Mouse (Mus musculus): ENCODE results near the gene Ubxn2a. TPM values are rescaled to one million over a fixed set of nuclear protein-coding genes. Genes with fewer than 3 reads are reported as not detected.
"Not testable (repeated sequence)": the region's sequence is repeated elsewhere in the genome, so short reads cannot be mapped to it uniquely, and the experiment has no call there.

Gene Ubxn2a
- polyA plus RNA-seq, 1 experiment from 2014 or later = 30.6 TPM

- not testable (repeated sequence) for H3K27ac ChIP-seq; H3K9ac ChIP-seq (replicated peaks); H3K9me3 ChIP-seq; H3K36me3 ChIP-seq; H3K4me2 ChIP-seq; H3K4me1 ChIP-seq (replicated peaks); H3K4me3 ChIP-seq (replicated peaks); H3K27me3 ChIP-seq; ATAC-seq (ENCODE audit: insufficient number of reproducible peaks, insufficient read depth, low FRiP score, low TSS enrichment, low read depth)
- WGBS = 88% methylated on average over 1 of the region's 1 CpGs
Observed at GRCm38 (mm10) chr12:4910496-4910895, 3.0 kb upstream of the Ubxn2a start.

GRCm38 (mm10) chr12:4908391-4908790 lies 886 bp upstream of the Ubxn2a start:
- Histone ChIP-seq H3K4me2 (no peak overlapping the region), H3K9me3 (no peaks in the 10 kb centered on the region), H3K9ac (replicated peaks) (no peak overlapping the region), H3K4me1 (replicated peaks) (0 out of 2 replicates have a peak, but pooled peaks cover 2% of the 10 kb centered on the region), H3K4me3 (replicated peaks) (peak overlapping the region; percentile 83; the same call in 1 of the 2 replicates), H3K27me3 (no peaks in the 10 kb centered on the region), H3K36me3 (peaks cover 6% of the 10 kb centered on the region; the same call in 1 of the 2 replicates), H3K27ac (no peak overlapping the region)
- WGBS = 95% methylated on average over 7 of the region's 7 CpGs
- no peak for ATAC-seq (ENCODE audit: insufficient number of reproducible peaks, insufficient read depth, low FRiP score, low TSS enrichment, low read depth)

DNA sequence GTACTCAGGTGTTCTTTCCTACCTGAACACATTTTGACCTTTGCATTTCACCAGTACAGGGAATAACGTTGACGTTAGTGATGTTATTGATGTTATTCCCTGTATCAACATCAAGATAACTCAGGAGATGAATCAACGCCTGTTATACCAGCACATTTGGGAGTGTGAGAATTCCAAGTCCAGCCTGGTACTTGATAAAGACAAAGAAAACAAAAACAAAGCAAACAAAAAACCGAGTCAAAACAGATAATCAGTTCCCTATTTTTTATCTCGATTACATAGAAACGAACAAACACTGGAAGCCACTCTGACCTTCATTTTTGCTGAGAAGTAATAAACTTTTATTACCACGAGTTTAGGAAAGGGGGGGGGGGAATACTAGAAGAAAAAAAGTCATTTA lies 1.0 kb downstream of the Ubxn2a start:
- no peak overlapping the region for H3K27ac ChIP-seq
- peak overlapping the region; percentile 72 for H3K4me2 ChIP-seq
- H3K27me3 ChIP-seq = no peaks in the 10 kb centered on the region
- 0 out of 2 replicates have a peak, but pooled peaks cover 2% of the 10 kb centered on the region for H3K4me1 ChIP-seq (replicated peaks)
- peak overlapping the region; percentile 83 for H3K4me3 ChIP-seq (replicated peaks)
- no peaks in the 10 kb centered on the region for H3K9me3 ChIP-seq
- H3K9ac ChIP-seq (replicated peaks) = peak overlapping the region; percentile 92; the same call in 1 of the 2 replicates
- peaks cover 10% of the 10 kb centered on the region; the same call in 1 of the 2 replicates for H3K36me3 ChIP-seq
- 55% methylated on average over 7 of the region's 7 CpGs for WGBS
- no peak for ATAC-seq (ENCODE audit: insufficient number of reproducible peaks, insufficient read depth, low FRiP score, low TSS enrichment, low read depth)

GRCm38 (mm10) chr12:4905946-4906345 lies 1.6 kb downstream of the Ubxn2a start:
- 85% methylated on average over 7 of the region's 7 CpGs for WGBS
- H3K4me1 ChIP-seq (replicated peaks) = 0 out of 2 replicates have a peak, but pooled peaks cover 2% of the 10 kb centered on the region
- peaks cover 14% of the 10 kb centered on the region; the same call in 1 of the 2 replicates for H3K36me3 ChIP-seq
- no peaks in the 10 kb centered on the region for H3K27me3 ChIP-seq
- H3K4me3 ChIP-seq (replicated peaks) = no peak overlapping the region
- H3K4me2 ChIP-seq = no peak overlapping the region
- H3K9me3 ChIP-seq = no peaks in the 10 kb centered on the region
- no peak overlapping the region for H3K27ac ChIP-seq
- no peak for ATAC-seq (ENCODE audit: insufficient number of reproducible peaks, insufficient read depth, low FRiP score, low TSS enrichment, low read depth)
- no peak overlapping the region for H3K9ac ChIP-seq (replicated peaks)

GRCm38 (mm10) chr12:4898024-4898423 lies 9.5 kb downstream of the Ubxn2a start:
- no peak overlapping the region for H3K27ac ChIP-seq
- no peak overlapping the region for H3K4me2 ChIP-seq
- no peaks in the 10 kb centered on the region for H3K27me3 ChIP-seq
- H3K4me1 ChIP-seq (replicated peaks) = no peaks in the 10 kb centered on the region
- 89% methylated on average over 5 of the region's 5 CpGs for WGBS
- H3K4me3 ChIP-seq (replicated peaks) = no peak overlapping the region
- H3K9me3 ChIP-seq = no peaks in the 10 kb centered on the region
- no peak overlapping the region for H3K9ac ChIP-seq (replicated peaks)
- no peak for ATAC-seq (ENCODE audit: insufficient number of reproducible peaks, insufficient read depth, low FRiP score, low TSS enrichment, low read depth)
- H3K36me3 ChIP-seq = peaks cover 15% of the 10 kb centered on the region; the same call in 1 of the 2 replicates

GRCm38 (mm10) chr12:4889891-4890290 lies 17.6 kb downstream of the Ubxn2a start:
- Histone ChIP-seq H3K9ac (replicated peaks) (no peak overlapping the region), H3K36me3 (peaks cover 11% of the 10 kb centered on the region; the same call in 1 of the 2 replicates), H3K9me3 (no peaks in the 10 kb centered on the region), H3K4me2 (no peak overlapping the region), H3K27me3 (no peaks in the 10 kb centered on the region), H3K27ac (no peak overlapping the region), H3K4me1 (replicated peaks) (no peaks in the 10 kb centered on the region), H3K4me3 (replicated peaks) (no peak overlapping the region)
- 82% methylated on average over 1 of the region's 1 CpGs for WGBS
- no peak for ATAC-seq (ENCODE audit: insufficient number of reproducible peaks, insufficient read depth, low FRiP score, low TSS enrichment, low read depth)

DNA sequence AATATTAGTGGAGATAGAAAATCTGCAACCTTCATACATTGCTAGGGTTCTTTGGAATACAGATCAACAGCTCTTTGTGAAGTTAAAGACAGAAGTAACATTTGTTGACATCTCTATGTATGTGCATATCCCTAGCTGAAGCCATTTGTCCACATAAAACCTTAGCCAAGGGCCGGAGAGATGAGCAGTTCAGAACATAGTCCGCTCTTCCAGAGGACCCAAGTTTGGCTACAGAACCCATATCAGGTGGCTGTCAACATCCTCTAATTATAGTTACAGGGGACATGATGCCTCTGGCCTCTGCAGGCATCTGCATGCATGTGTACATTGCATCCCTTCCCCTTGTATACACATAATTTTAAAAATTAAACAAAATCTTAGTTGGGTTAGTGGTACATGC lies 18.3 kb downstream of the Ubxn2a start:
- no peak overlapping the region for H3K4me3 ChIP-seq (replicated peaks)
- no peaks in the 10 kb centered on the region for H3K27me3 ChIP-seq
- H3K4me1 ChIP-seq (replicated peaks) = no peaks in the 10 kb centered on the region
- H3K27ac ChIP-seq = no peak overlapping the region
- no peaks in the 10 kb centered on the region for H3K9me3 ChIP-seq
- WGBS = 89% methylated on average over 2 of the region's 2 CpGs
- H3K36me3 ChIP-seq = peaks cover 11% of the 10 kb centered on the region; the same call in 1 of the 2 replicates
- H3K9ac ChIP-seq (replicated peaks) = no peak overlapping the region
- no peak for ATAC-seq (ENCODE audit: insufficient number of reproducible peaks, insufficient read depth, low FRiP score, low TSS enrichment, low read depth)
- no peak overlapping the region for H3K4me2 ChIP-seq

DNA sequence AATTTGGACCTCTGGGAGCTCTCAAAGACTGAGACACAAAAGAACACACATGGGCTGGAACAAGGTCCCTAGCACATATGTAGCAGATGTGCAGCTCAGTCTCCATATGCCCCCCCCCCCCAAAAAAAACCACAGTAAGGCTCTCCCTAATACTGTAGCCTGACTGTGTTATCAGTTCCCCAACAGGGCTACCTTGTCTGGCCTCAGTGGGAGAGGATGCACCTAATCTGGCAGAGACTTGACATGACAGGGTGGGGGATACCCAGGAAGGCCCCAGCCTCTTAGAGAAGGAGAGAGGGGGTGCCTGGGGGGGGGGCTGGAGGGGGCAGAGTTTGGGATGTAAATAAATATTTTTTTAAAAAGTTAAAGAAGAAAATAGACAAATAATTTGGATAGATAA lies 18.8 kb downstream of the Ubxn2a start:
- Histone ChIP-seq H3K27ac (no peak overlapping the region), H3K27me3 (no peaks in the 10 kb centered on the region), H3K9ac (replicated peaks) (no peak overlapping the region), H3K9me3 (no peaks in the 10 kb centered on the region), H3K36me3 (peaks cover 11% of the 10 kb centered on the region; the same call in 1 of the 2 replicates), H3K4me3 (replicated peaks) (no peak overlapping the region), H3K4me1 (replicated peaks) (no peaks in the 10 kb centered on the region), H3K4me2 (no peak overlapping the region)
- ATAC-seq (ENCODE audit: insufficient number of reproducible peaks, insufficient read depth, low FRiP score, low TSS enrichment, low read depth) = no peak

- H3K9me3 ChIP-seq; H3K27me3 ChIP-seq; H3K4me1 ChIP-seq (replicated peaks); H3K9ac ChIP-seq (replicated peaks); H3K4me2 ChIP-seq; ATAC-seq (ENCODE audit: insufficient number of reproducible peaks, insufficient read depth, low FRiP score, low TSS enrichment, low read depth); H3K27ac ChIP-seq; H3K4me3 ChIP-seq (replicated peaks): not testable (repeated sequence)
- WGBS = 94% methylated on average over 4 of the region's 4 CpGs
- H3K36me3 ChIP-seq = peaks cover 24% of the 10 kb centered on the region
Observed at GRCm38 (mm10) chr12:4886581-4886980, 20.9 kb downstream of the Ubxn2a start.

GRCm38 (mm10) chr12:4885062-4885461 lies 22.4 kb downstream of the Ubxn2a start:
- no peak overlapping the region for H3K4me2 ChIP-seq
- H3K27ac ChIP-seq = no peak overlapping the region
- H3K36me3 ChIP-seq = peaks cover 26% of the 10 kb centered on the region
- H3K9me3 ChIP-seq = no peaks in the 10 kb centered on the region
- H3K4me1 ChIP-seq (replicated peaks) = no peaks in the 10 kb centered on the region
- H3K9ac ChIP-seq (replicated peaks) = no peak overlapping the region
- no peak overlapping the region for H3K4me3 ChIP-seq (replicated peaks)
- no peaks in the 10 kb centered on the region for H3K27me3 ChIP-seq
- 63% methylated on average over 1 of the region's 1 CpGs for WGBS
- no peak for ATAC-seq (ENCODE audit: insufficient number of reproducible peaks, insufficient read depth, low FRiP score, low TSS enrichment, low read depth)

DNA sequence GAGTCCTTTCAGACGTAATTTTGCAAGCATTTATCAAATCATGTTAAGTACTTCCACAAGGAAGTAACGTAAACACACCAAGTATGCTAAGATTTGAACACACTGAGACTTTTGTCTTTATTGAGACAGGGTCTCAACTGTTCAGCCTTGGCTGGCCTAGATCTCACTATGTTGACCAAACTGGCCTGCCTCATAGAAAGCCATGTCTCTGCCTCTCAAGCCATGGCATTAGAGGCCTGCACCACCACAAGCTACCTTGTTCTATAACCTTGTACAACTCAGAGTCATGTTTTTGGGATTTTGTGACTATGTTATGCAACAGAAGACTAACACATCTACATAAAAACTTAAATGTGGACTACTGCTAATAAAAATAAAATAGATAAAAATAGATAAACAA lies 25.4 kb downstream of the Ubxn2a start:
- ATAC-seq (ENCODE audit: insufficient number of reproducible peaks, insufficient read depth, low FRiP score, low TSS enrichment, low read depth) = no peak
- no peak overlapping the region for H3K4me2 ChIP-seq
- H3K9me3 ChIP-seq = no peaks in the 10 kb centered on the region
- no peak overlapping the region for H3K9ac ChIP-seq (replicated peaks)
- peaks cover 41% of the 10 kb centered on the region for H3K36me3 ChIP-seq
- no peaks in the 10 kb centered on the region for H3K27me3 ChIP-seq
- no peak overlapping the region for H3K27ac ChIP-seq
- H3K4me3 ChIP-seq (replicated peaks) = no peak overlapping the region
- H3K4me1 ChIP-seq (replicated peaks) = no peaks in the 10 kb centered on the region
- WGBS = 92% methylated on average over 2 of the region's 2 CpGs

DNA sequence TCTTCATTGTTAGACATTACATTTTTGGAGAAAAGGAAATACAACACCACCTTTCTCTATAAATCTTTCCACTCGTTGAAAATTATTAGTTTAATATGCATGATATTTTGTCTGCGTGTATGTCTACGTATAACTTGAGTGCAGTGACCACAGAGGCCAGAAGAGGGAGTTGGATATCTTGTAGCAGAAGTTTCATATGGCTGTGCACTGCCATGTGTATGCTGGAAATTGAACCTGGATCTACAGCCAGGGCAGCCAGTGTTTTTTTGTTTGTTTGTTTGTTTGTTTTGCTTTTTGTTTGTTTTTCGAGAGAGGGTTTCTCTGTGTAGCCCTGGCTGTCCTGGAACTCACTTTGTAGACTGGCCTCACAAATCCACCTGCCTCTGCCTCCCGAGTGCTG lies 28.5 kb downstream of the Ubxn2a start:
- peaks cover 41% of the 10 kb centered on the region for H3K36me3 ChIP-seq
- WGBS = 94% methylated on average over 5 of the region's 5 CpGs

More for the DNA sequence above, 28.5 kb downstream of the Ubxn2a start:
- ATAC-seq (ENCODE audit: insufficient number of reproducible peaks, insufficient read depth, low FRiP score, low TSS enrichment, low read depth) = no peak
- Histone ChIP-seq H3K27ac (no peak overlapping the region), H3K9me3 (no peaks in the 10 kb centered on the region), H3K27me3 (0 out of 2 replicates have a peak, but pooled peaks cover under 1% of the 10 kb centered on the region), H3K4me1 (replicated peaks) (peaks cover 7% of the 10 kb centered on the region; the same call in 1 of the 2 replicates), H3K4me2 (no peak overlapping the region), H3K9ac (replicated peaks) (no peak overlapping the region), H3K4me3 (replicated peaks) (no peak overlapping the region)
